Mouse (Mus musculus) layer of hippocampus, adult 11-12 months (tissue): ENCODE data around the gene 1810046K07Rik.
A peak's percentile ranks its signal among the peaks of the same experiment; 100 is the strongest.

Experiments used
- DNase-seq: peaks from one replicate; pipeline ENCODE4 v3.0.0; 2022; ENCODE audit warnings: low spot score

1810046K07Rik gene

GRCm38 (mm10) chr9:51328731-51329130, at the start of gene 1810046K07Rik:
Gene 1810046K07Rik (minus strand): TSS chr9:51328917.
- no peak for DNase-seq

GRCm38 (mm10) chr9:51369560-51369959, 40.8 kb upstream of the 1810046K07Rik start:
- no peak for DNase-seq

GRCm38 (mm10) chr9:51367124-51367523, 38.4 kb upstream of the 1810046K07Rik start:
- no peak for DNase-seq

- no peak for DNase-seq
These were observed 35.3 kb upstream of the 1810046K07Rik start for GRCm38 (mm10) chr9:51364059-51364458.

- DNase-seq, result no peak
These were observed 24.8 kb upstream of the 1810046K07Rik start for GRCm38 (mm10) chr9:51353511-51353910.

- no peak for DNase-seq
These were observed 24.2 kb upstream of the 1810046K07Rik start for GRCm38 (mm10) chr9:51352896-51353295.

- no peak for DNase-seq
These were observed 20.7 kb upstream of the 1810046K07Rik start for GRCm38 (mm10) chr9:51349422-51349821.

GRCm38 (mm10) chr9:51345768-51346167, 17.1 kb upstream of the 1810046K07Rik start:
- no peak for DNase-seq

GRCm38 (mm10) chr9:51335294-51336010, 6.7 kb upstream of the 1810046K07Rik start:
- peak; percentile 90 for DNase-seq

- no peak for DNase-seq
These were observed 2.9 kb upstream of the 1810046K07Rik start for GRCm38 (mm10) chr9:51331449-51332238.

- no peak for DNase-seq
These were observed 1.2 kb downstream of the 1810046K07Rik start for GRCm38 (mm10) chr9:51327555-51327903.

GRCm38 (mm10) chr9:51326619-51327554, 1.8 kb downstream of the 1810046K07Rik start:
- no peak for DNase-seq

GRCm38 (mm10) chr9:51324406-51325065, 4.2 kb downstream of the 1810046K07Rik start:
- DNase-seq, result no peak

- DNase-seq, result no peak
These were observed 8.6 kb downstream of the 1810046K07Rik start for GRCm38 (mm10) chr9:51320096-51320495.

GRCm38 (mm10) chr9:51318246-51318645, 10.5 kb downstream of the 1810046K07Rik start:
- no peak for DNase-seq

GRCm38 (mm10) chr9:51317322-51317721, 11.4 kb downstream of the 1810046K07Rik start:
- no peak for DNase-seq

- no peak for DNase-seq
These were observed 13.2 kb downstream of the 1810046K07Rik start for GRCm38 (mm10) chr9:51315402-51316063.

GRCm38 (mm10) chr9:51312554-51313317, 16.0 kb downstream of the 1810046K07Rik start:
- no peak for DNase-seq

- no peak for DNase-seq
These were observed 18.2 kb downstream of the 1810046K07Rik start for GRCm38 (mm10) chr9:51310515-51310914.

- DNase-seq, result no peak
These were observed 22.4 kb downstream of the 1810046K07Rik start for GRCm38 (mm10) chr9:51306351-51306750.
